Mouse (Mus musculus) neural tube, embryonic 13.5 days (tissue): ENCODE data around the gene Ifngr1. TPM values are rescaled to one million over a fixed set of nuclear protein-coding genes. Genes with fewer than 3 reads are reported as not detected.

ENCODE experiments used
- ATAC-seq: fragments of 200-750 bp; cut with Nextera tagmentation; 2 replicates; pipeline ENCODE4 v1.8.0; 2017; ENCODE audit warnings: low read depth, mild to moderate bottlenecking, moderate TSS enrichment, moderate library complexity
- H3K27ac ChIP-seq: fragments of 300-500 bp; sonication (generic); replicated peaks from 2 replicates; pipeline ENCODE4 v1.5.1; 2015; ENCODE audit warnings: moderate library complexity, mild to moderate bottlenecking, inconsistent platforms
- H3K27me3 ChIP-seq: fragments of 300-500 bp; sonication (generic); 2 replicates; pipeline ENCODE4 v1.6.1; 2015; ENCODE audit warnings: mild to moderate bottlenecking, inconsistent platforms
- H3K36me3 ChIP-seq: fragments of 300-500 bp; sonication (generic); 2 replicates; pipeline ENCODE4 v1.6.1; 2015; ENCODE audit warnings: mild to moderate bottlenecking, inconsistent platforms
- H3K4me1 ChIP-seq: fragments of 300-500 bp; sonication (generic); replicated peaks from 2 replicates; pipeline ENCODE4 v1.6.1; 2015; ENCODE audit warnings: inconsistent platforms
- H3K4me2 ChIP-seq: fragments of 300-500 bp; sonication (generic); 2 replicates; pipeline ENCODE4 v1.6.1; 2015; ENCODE audit warnings: inconsistent platforms, mild to moderate bottlenecking, moderate library complexity
- H3K4me3 ChIP-seq: fragments of 300-500 bp; sonication (generic); 2 replicates; pipeline ENCODE4 v1.5.1; 2015; ENCODE audit warnings: mild to moderate bottlenecking, inconsistent platforms
- H3K9ac ChIP-seq: fragments of 300-500 bp; sonication (generic); 2 replicates; pipeline ENCODE4 v1.6.1; 2015; ENCODE audit warnings: moderate library complexity, mild to moderate bottlenecking, inconsistent platforms
- H3K9me3 ChIP-seq: fragments of 300-500 bp; sonication (generic); 2 replicates; pipeline ENCODE4 v1.6.1; 2016; ENCODE audit warnings: inconsistent platforms
- WGBS: fragments of 180-500 bp; shearing (Covaris S2); methylation state at CpG from one replicate; pipeline ENCODE4 v1.1.7; 2015; 5-methylcytosine and 5-hydroxymethylcytosine counted together
- polyA plus RNA-seq: library from polyadenylated mRNA; unstranded; fragments of >200 nt; fragmentation: Nextera tagmentation; extraction: Ambion mirVana; gene quantifications from 2 replicates; pipeline ENCODE4 v1.2.1, GENCODE M21; 2015

The Ifngr1 gene
- polyA plus RNA-seq, 1 experiment from 2014 or later: 23.9 TPM

GRCm38 (mm10) chr10:19613111-19613753 is 21.5 kb downstream of the Ifngr1 start:
- WGBS: 67% methylated on average over 7 of the region's 7 CpGs
- no peaks in the 10 kb centered on the region for H3K27me3 ChIP-seq
- H3K4me2 ChIP-seq: no peak overlapping the region
- H3K36me3 ChIP-seq: peaks cover 4% of the 10 kb centered on the region; the same call in 1 of the 2 replicates
- 0 out of 2 replicates have a peak overlapping the region, but pooled peaks have one; percentile 46 for H3K27ac ChIP-seq
- H3K4me1 ChIP-seq: no peaks in the 10 kb centered on the region
- H3K9ac ChIP-seq: no peak overlapping the region
- no peaks in the 10 kb centered on the region for H3K9me3 ChIP-seq
- no peak overlapping the region for H3K4me3 ChIP-seq
- no peak for ATAC-seq

- Histone ChIP-seq H3K27ac (no peak overlapping the region), H3K4me3 (no peak overlapping the region), H3K27me3 (no peaks in the 10 kb centered on the region), H3K36me3 (no peaks in the 10 kb centered on the region), H3K9ac (no peak overlapping the region), H3K4me2 (no peak overlapping the region), H3K9me3 (no peaks in the 10 kb centered on the region), H3K4me1 (no peaks in the 10 kb centered on the region)
- 68% methylated on average over 5 of the region's 5 CpGs for WGBS
- no peak for ATAC-seq
Measured at GRCm38 (mm10) chr10:19619736-19620135, 28.0 kb downstream of the Ifngr1 start.

GRCm38 (mm10) chr10:19621408-19622048 is 29.8 kb downstream of the Ifngr1 start, which contains the start of gene Il22ra2:
TSS of gene Il22ra2 (plus strand) at chr10:19621998.
- no peaks in the 10 kb centered on the region for H3K36me3 ChIP-seq
- no peak within 1 kb of the TSS for H3K9ac ChIP-seq
- no peak within 1 kb of the TSS for H3K4me2 ChIP-seq
- 98% methylated on average over 2 of the region's 2 CpGs for WGBS
- no peaks in the 10 kb centered on the region for H3K27me3 ChIP-seq
- H3K4me1 ChIP-seq: no peaks in the 10 kb centered on the region
- ATAC-seq: no peak
- no peak within 1 kb of the TSS for H3K4me3 ChIP-seq
- no peak within 1 kb of the TSS for H3K27ac ChIP-seq
- no peaks in the 10 kb centered on the region for H3K9me3 ChIP-seq

GRCm38 (mm10) chr10:19624617-19625016 is 32.9 kb downstream of the Ifngr1 start:
- Histone ChIP-seq H3K27me3 (no peaks in the 10 kb centered on the region), H3K4me2 (no peak overlapping the region), H3K4me3 (no peak overlapping the region), H3K4me1 (no peaks in the 10 kb centered on the region), H3K9ac (no peak overlapping the region), H3K9me3 (no peaks in the 10 kb centered on the region), H3K27ac (no peak overlapping the region), H3K36me3 (no peaks in the 10 kb centered on the region)
- WGBS: 100% methylated on average over 1 of the region's 1 CpGs
- ATAC-seq: no peak

- 100% methylated on average over 2 of the region's 2 CpGs for WGBS
- Histone ChIP-seq H3K36me3 (no peaks in the 10 kb centered on the region), H3K9ac (no peak overlapping the region), H3K4me3 (no peak overlapping the region), H3K27me3 (no peaks in the 10 kb centered on the region), H3K27ac (no peak overlapping the region), H3K4me1 (no peaks in the 10 kb centered on the region), H3K9me3 (no peaks in the 10 kb centered on the region), H3K4me2 (no peak overlapping the region)
- ATAC-seq: no peak
Measured at GRCm38 (mm10) chr10:19627342-19627741, 35.6 kb downstream of the Ifngr1 start.

GRCm38 (mm10) chr10:19627748-19628147 is 36.0 kb downstream of the Ifngr1 start:
- no peak for ATAC-seq
- no peaks in the 10 kb centered on the region for H3K27me3 ChIP-seq
- H3K4me2 ChIP-seq: no peak overlapping the region
- no peak overlapping the region for H3K4me3 ChIP-seq
- no peaks in the 10 kb centered on the region for H3K4me1 ChIP-seq
- no peak overlapping the region for H3K27ac ChIP-seq
- WGBS: 84% methylated on average over 4 of the region's 4 CpGs
- H3K9ac ChIP-seq: no peak overlapping the region
- no peaks in the 10 kb centered on the region for H3K36me3 ChIP-seq
- no peaks in the 10 kb centered on the region for H3K9me3 ChIP-seq

GRCm38 (mm10) chr10:19631616-19632195 is 40.0 kb downstream of the Ifngr1 start:
- 85% methylated on average over 13 of the region's 13 CpGs for WGBS
- no peak for ATAC-seq
- Histone ChIP-seq H3K27me3 (no peaks in the 10 kb centered on the region), H3K9me3 (no peaks in the 10 kb centered on the region), H3K36me3 (no peaks in the 10 kb centered on the region), H3K4me3 (no peak overlapping the region), H3K4me2 (no peak overlapping the region), H3K27ac (no peak overlapping the region), H3K4me1 (no peaks in the 10 kb centered on the region), H3K9ac (no peak overlapping the region)

- Histone ChIP-seq H3K36me3 (no peaks in the 10 kb centered on the region), H3K9ac (no peak overlapping the region), H3K27me3 (no peaks in the 10 kb centered on the region), H3K4me1 (no peaks in the 10 kb centered on the region), H3K4me3 (no peak overlapping the region), H3K27ac (no peak overlapping the region), H3K4me2 (no peak overlapping the region), H3K9me3 (no peaks in the 10 kb centered on the region)
- no peak for ATAC-seq
- WGBS: 96% methylated on average over 5 of the region's 5 CpGs
Measured at GRCm38 (mm10) chr10:19638851-19639250, 47.1 kb downstream of the Ifngr1 start.

GRCm38 (mm10) chr10:19639630-19640029 is 47.9 kb downstream of the Ifngr1 start:
- 91% methylated on average over 1 of the region's 1 CpGs for WGBS
- ATAC-seq: no peak

GRCm38 (mm10) chr10:19645119-19645518 is 53.4 kb downstream of the Ifngr1 start:
- H3K4me2 ChIP-seq: no peak overlapping the region
- no peak overlapping the region for H3K27ac ChIP-seq
- WGBS: 83% methylated on average over 2 of the region's 2 CpGs
- no peak overlapping the region for H3K9ac ChIP-seq
- no peaks in the 10 kb centered on the region for H3K27me3 ChIP-seq
- no peak overlapping the region for H3K4me3 ChIP-seq
- no peaks in the 10 kb centered on the region for H3K36me3 ChIP-seq
- ATAC-seq: no peak
- no peaks in the 10 kb centered on the region for H3K4me1 ChIP-seq
- no peaks in the 10 kb centered on the region for H3K9me3 ChIP-seq

More at GRCm38 (mm10) chr10:19639630-19640029, 47.9 kb downstream of the Ifngr1 start:
- no peaks in the 10 kb centered on the region for H3K9me3 ChIP-seq
- no peaks in the 10 kb centered on the region for H3K27me3 ChIP-seq
- no peaks in the 10 kb centered on the region for H3K4me1 ChIP-seq
- H3K9ac ChIP-seq: no peak overlapping the region
- no peaks in the 10 kb centered on the region for H3K36me3 ChIP-seq
- no peak overlapping the region for H3K4me3 ChIP-seq
- H3K4me2 ChIP-seq: no peak overlapping the region
- no peak overlapping the region for H3K27ac ChIP-seq

- Histone ChIP-seq H3K4me1 (no peaks in the 10 kb centered on the region), H3K9ac (no peak overlapping the region), H3K9me3 (no peaks in the 10 kb centered on the region), H3K4me3 (no peak overlapping the region), H3K4me2 (no peak overlapping the region), H3K27me3 (no peaks in the 10 kb centered on the region), H3K27ac (no peak overlapping the region), H3K36me3 (no peaks in the 10 kb centered on the region)
- ATAC-seq: no peak
- WGBS: 92% methylated on average over 9 of the region's 9 CpGs
Measured at GRCm38 (mm10) chr10:19657426-19657825, 65.7 kb downstream of the Ifngr1 start.
